Mouse (Mus musculus) lung, postnatal 4 days (tissue): ENCODE results near the gene Sgo2b.
"Not testable (repeated sequence)": the region's sequence is repeated elsewhere in the genome, so short reads cannot be mapped to it uniquely, and the experiment has no call there.

Source experiments
- DNase-seq, 2 experiments: peaks; one replicate each; pipeline ENCODE4 v3.0.0; 2021

Gene Sgo2b

GRCm38 (mm10) chr8:63951626-63952377 is at the start of gene Sgo2b:
Gene Sgo2b, minus strand, starts transcription at chr8:63952248.
- DNase-seq, result no peak

GRCm38 (mm10) chr8:63970612-63971391 is 18.8 kb upstream of the Sgo2b start:
- DNase-seq, result not testable (repeated sequence)

- DNase-seq, result no peak
Measured at GRCm38 (mm10) chr8:63961032-63961785, 9.2 kb upstream of the Sgo2b start.

DNA sequence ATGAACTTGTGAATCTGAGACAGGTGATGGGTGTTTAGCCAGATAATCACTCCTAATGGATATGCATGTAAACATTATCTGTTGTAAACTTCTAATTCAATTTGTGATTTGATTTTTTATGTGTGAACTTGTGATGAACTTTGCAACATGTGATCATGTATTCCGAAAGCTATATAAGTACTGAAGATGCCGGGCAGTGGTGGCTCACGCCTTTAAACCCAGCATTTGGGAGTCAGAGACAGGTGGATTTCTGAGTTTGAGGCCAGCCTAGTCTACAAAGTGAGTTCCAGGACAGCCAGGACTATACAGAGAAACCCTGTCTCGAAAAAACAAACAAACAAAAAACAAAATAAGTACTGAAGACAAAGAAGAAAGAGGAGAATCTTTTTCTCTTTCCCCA is 1.8 kb upstream of the Sgo2b start:
- not testable (repeated sequence) for DNase-seq

- no peak for DNase-seq
Measured at GRCm38 (mm10) chr8:63933171-63933570, 18.9 kb downstream of the Sgo2b start.

DNA sequence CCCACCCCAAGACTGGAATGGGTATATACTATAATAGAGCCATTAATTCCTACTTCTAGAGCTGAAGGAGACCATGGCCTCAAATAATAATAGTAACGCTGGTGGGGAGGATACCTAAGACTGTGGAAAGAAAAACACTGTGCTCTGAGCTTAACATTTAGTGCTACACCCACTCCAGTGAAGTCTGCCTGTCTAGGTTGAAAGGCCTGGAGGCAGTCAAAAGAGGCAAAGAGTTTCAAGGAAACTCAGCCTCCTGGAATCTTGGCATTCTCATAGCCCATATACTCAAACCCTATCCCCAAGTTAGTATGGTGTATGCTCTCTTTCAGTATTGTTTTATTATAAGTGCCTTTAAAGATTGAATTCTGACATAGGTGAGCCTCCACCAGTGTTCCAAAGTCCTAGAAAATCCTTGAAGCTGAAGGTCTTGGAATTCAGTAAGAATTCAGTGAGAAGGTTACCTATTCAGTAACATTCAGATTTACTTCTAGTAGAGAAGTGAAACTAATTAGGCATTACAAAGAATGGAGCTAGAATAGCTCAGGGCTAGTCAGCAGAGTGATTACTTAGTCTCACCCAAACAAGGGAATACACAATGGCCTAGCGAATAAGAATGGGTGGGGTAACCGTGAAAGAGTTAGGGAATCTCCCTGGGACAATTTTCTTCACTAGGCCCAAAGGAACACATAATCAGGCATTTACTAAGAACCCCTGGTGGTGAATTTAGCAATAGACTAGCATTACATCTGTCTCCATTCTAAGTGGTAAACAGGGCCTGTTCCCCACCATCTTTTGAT is 22.5 kb downstream of the Sgo2b start:
- DNase-seq, result no peak

DNA sequence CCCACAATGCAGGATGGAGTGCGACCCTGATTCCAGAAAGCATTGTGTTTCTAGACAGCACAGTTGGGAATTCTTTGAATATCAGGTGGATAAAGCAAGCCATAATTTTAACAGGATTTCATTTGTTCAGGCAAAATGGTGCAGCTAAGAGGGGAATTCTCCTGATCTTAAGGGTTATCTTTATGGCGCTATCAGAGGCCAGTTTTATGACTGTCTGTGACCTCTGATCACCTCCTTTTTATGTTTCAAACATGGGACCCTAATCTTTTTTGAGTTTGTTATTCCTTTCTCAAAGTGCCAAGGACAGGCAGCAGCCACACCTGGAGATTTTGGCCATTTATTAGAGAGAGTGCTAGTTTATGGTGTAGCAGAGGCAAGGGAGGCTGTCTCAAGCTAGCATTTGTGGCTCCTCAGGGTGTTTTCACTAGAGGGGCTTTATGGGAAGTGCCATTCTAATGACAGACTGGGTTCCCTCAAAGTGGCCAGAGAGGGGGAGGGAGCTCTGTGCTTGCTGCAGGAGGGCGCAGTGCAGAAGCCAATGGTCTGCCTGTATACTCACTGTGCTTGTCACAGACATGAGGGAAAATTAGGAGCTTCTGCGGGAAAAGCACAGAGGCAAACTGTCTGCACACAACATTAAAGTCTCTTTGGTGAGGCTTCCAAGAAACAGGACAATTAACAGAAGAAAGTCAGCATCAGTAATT is 30.6 kb downstream of the Sgo2b start:
- no peak for DNase-seq

GRCm38 (mm10) chr8:63895096-63895495 is 57.0 kb downstream of the Sgo2b start:
- no peak for DNase-seq

DNA sequence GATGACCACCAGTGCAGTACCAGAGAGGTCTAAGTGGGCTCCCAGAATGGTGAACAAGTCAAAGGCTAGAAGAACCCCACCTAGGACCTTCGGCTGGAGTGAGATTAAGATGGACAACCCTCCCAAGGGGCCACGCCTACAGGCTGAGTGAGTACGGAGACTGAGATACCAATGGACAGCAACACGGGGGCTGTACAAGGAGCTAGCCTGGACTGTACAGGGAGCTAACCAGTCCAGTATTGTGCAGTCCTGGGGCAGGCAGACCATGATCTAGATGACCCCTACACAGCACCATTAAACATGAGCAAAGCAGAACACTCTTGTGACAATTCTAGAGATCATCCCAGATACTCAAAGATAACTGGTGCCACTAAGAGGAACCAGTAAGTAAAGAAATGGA is 73.7 kb downstream of the Sgo2b start:
- no peak for DNase-seq

DNA sequence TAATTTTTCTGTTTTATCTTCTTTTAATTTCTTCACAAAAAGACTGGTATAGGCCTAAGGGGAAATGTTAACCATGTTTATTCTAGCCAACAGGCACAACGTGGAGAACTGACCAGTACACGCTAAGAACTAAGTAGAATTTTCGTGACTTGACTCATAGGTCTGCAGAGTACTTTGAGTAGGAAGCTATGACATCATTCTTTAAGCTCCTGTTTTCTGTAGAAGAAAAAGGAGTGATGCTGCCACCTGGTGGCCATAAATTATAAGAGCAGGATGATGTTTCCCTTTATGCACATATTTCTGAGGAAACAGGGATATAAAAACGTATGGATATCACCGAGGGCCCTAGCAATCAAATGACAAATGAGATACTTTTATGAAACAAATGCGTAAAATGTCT is 74.7 kb downstream of the Sgo2b start:
- peak in 1 of 2 experiments; percentile 53 for DNase-seq

DNA sequence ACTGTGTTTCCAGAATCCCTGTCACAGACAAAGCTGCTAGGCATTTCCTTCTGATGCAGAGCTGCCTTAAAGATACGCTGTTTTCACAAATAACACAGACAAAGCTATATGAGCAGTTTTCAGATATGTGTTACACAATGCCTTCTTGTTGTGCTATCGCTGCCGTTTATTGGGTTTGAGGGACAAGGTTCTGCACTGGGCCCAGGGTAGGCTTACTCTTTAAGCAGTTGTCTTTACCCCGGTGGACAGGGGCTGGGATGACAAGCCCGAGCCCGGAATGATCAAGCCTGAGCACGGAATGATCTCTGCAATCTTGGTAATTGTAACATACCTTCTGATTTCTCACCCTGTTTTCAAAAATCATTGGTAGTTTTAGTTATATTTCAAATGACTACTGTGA is 75.1 kb downstream of the Sgo2b start:
- no peak for DNase-seq
